Mouse (Mus musculus) bone marrow, adult 2 months (tissue): ENCODE measurements around the gene Ccp110.

Source experiments
- CTCF ChIP-seq: fragments of 200-500 bp; IDR thresholded peaks from 2 replicates; pipeline ENCODE4 v1.5.1; 2011; ENCODE audit warnings: low read length, control low read depth; ENCODE audit not compliant: control insufficient read depth, insufficient read depth
- POLR2A ChIP-seq: fragments of 200-500 bp; IDR thresholded peaks from 2 replicates; pipeline ENCODE4 v1.6.1; 2011; ENCODE audit warnings: low read depth, mild to moderate bottlenecking, control low read depth, low read length, borderline replicate concordance; ENCODE audit not compliant: control insufficient read depth

- no peak for TF ChIP-seq POLR2A
- no peak for TF ChIP-seq CTCF
These were observed 39.3 kb downstream of the Ccp110 start for GRCm38 (mm10) chr7:118751625-118752024.
